Comparison of ENCODE assay signal across 16 mouse cellular contexts in genomic region chr4:152463147-152463546, GRCm38 (mm10). TPM values are rescaled to one million over a fixed set of nuclear protein-coding genes. Genes with fewer than 3 reads are reported as not detected.
DNase-seq lines count a peak whose midpoint lies in the region; ATAC-seq and TF ChIP-seq lines count a peak whose summit lies in the region.
"Had no signal": no experiment of that assay in that cellular context is flagged by ENCODE, and none has a peak within 500 bp of the region (broad histone marks: within the 10 kb centered on the region; RNA-seq: fewer than 3 reads in every experiment).

No protein-coding gene starts in this region.

- H3K36me3 ChIP-seq in heart, postnatal 0 days (replicated peaks; ENCODE audit: control insufficient read depth, insufficient read depth, low read length) = no peaks in the 10 kb centered on the region
- H3K36me3 ChIP-seq: embryonic facial prominence, embryonic 12.5 days; hindbrain, embryonic 12.5 days; limb, embryonic 15.5 days had no signal

- H3K4me3 ChIP-seq in gastrocnemius, adult 2 months = no peak overlapping the region
- no peak overlapping the region for H3K4me3 ChIP-seq in heart, postnatal 0 days (ENCODE audit: low read depth, low read length)
- H3K4me3 ChIP-seq: embryonic facial prominence, embryonic 12.5 days; hindbrain, embryonic 12.5 days; limb, embryonic 15.5 days had no signal

- no peaks in the 10 kb centered on the region for H3K9me3 ChIP-seq in heart, postnatal 0 days (replicated peaks; ENCODE audit: control insufficient read depth, low read length)
- H3K9me3 ChIP-seq: embryonic facial prominence, embryonic 12.5 days; hindbrain, embryonic 12.5 days; limb, embryonic 15.5 days had no signal

- intact Hi-C loops in gastrocnemius, adult 2 months (cut with DNase I) = no loop called here

- H3K27ac ChIP-seq in gastrocnemius, adult 2 months = peak overlapping the region; percentile 49; the same call in 1 of the 2 replicates
- H3K27ac ChIP-seq in heart, postnatal 0 days (ENCODE audit: low read depth) = no peak overlapping the region
- H3K27ac ChIP-seq: embryonic facial prominence, embryonic 12.5 days; hindbrain, embryonic 12.5 days; kidney, postnatal 0 days; limb, embryonic 15.5 days; macrophage had no signal

- no peaks in the 10 kb centered on the region for H3K4me1 ChIP-seq in heart, postnatal 0 days (ENCODE audit: control insufficient read depth, insufficient read depth)
- H3K4me1 ChIP-seq: embryonic facial prominence, embryonic 12.5 days; limb, embryonic 15.5 days had no signal

- peak; percentile 35 for DNase-seq in adrenal gland, postnatal 14 days
- no peak for DNase-seq in adrenal gland, postnatal 4 days (ENCODE audit: low spot score in 2 of 2)
- peak; percentile 40 for DNase-seq in kidney, adult 18-20 months
- no peak for DNase-seq in kidney, postnatal 14 days
- peak; percentile 92 for DNase-seq in gastrocnemius, adult 2 months
- peak; percentile 29 for DNase-seq in heart, postnatal 0 days (ENCODE audit: low spot score)
- no peak for DNase-seq in neural tube, embryonic 10.5 days (ENCODE audit: extremely low spot score, low spot score)
- no peak for DNase-seq in ovary, postnatal 14 days (ENCODE audit: low spot score)
- DNase-seq: cerebellum, adult 9-11 months; lung, adult 18-20 months had no signal

- no peak overlapping the region for H3K4me2 ChIP-seq in heart, postnatal 0 days (ENCODE audit: low read depth, low read length)
- H3K4me2 ChIP-seq: embryonic facial prominence, embryonic 12.5 days; hindbrain, embryonic 12.5 days; limb, embryonic 15.5 days had no signal

- no peak for TF ChIP-seq EP300 in heart, postnatal 0 days (IDR thresholded peaks at IDR 0.05; ENCODE audit: low read depth)

- WGBS in heart, postnatal 0 days = 36% methylated on average over 9 of the region's 9 CpGs

- H3K27me3 ChIP-seq in heart, postnatal 0 days (ENCODE audit: control insufficient read depth, insufficient read depth, low read length) = no peaks in the 10 kb centered on the region
- H3K27me3 ChIP-seq: embryonic facial prominence, embryonic 12.5 days; hindbrain, embryonic 12.5 days; limb, embryonic 15.5 days; Patski had no signal

- no peak overlapping the region for H3K9ac ChIP-seq in heart, postnatal 0 days (replicated peaks; ENCODE audit: low read depth, low read length)
- H3K9ac ChIP-seq: embryonic facial prominence, embryonic 12.5 days; hindbrain, embryonic 12.5 days; limb, embryonic 15.5 days had no signal

- peak; percentile 45; the same call in 1 of the 2 replicates for ATAC-seq in heart, postnatal 0 days (ENCODE audit: insufficient read depth, low read depth)
- ATAC-seq: Patski had no signal

- no peak for TF ChIP-seq CTCF in gastrocnemius, adult 2 months (IDR thresholded peaks at IDR 0.05)
- TF ChIP-seq CTCF in heart, postnatal 0 days (IDR thresholded peaks at IDR 0.05; ENCODE audit: low read depth) = no peak

RNA-seq across cellular contexts. Expression of gene Nphp4, which starts 13.4 kb away (rescaled TPM):
- 3.3 and 3.9 TPM in 2 replicates for total RNA-seq in adrenal gland, postnatal 14 days (2021)
- 1 to 10 TPM; 4.5 to 6.5 TPM for total RNA-seq in adrenal gland, postnatal 4 days (2021)
- under 1 TPM; 0.48 to 0.53 TPM for total RNA-seq in gastrocnemius, adult 2 months (2021)
- total RNA-seq in heart, postnatal 0 days (2014; rRNA removed; ENCODE audit: low replicate concordance) = 1.5 and 5.0 TPM in 2 replicates
- 0.46 and 0.51 TPM in 2 replicates for polyA plus RNA-seq in heart, postnatal 0 days (2015; fragmentation: Nextera tagmentation; extraction: Ambion mirVana)

RNA-seq across cellular contexts. Expression of gene Kcnab2, which starts 14.5 kb away (rescaled TPM):
- 6.2 and 15.7 TPM in 2 replicates for total RNA-seq in adrenal gland, postnatal 14 days (2021)
- total RNA-seq in adrenal gland, postnatal 4 days (2021) = 10 to 100 TPM; 10.1 to 10.4 TPM
- 1 to 10 TPM in 1 of 2 experiments, under 1 TPM in 1; 0.51 to 1.6 TPM for total RNA-seq in gastrocnemius, adult 2 months (2021)
- 1.5 and 2.9 TPM in 2 replicates for total RNA-seq in heart, postnatal 0 days (2014; rRNA removed; ENCODE audit: low replicate concordance)
- polyA plus RNA-seq in heart, postnatal 0 days (2015; fragmentation: Nextera tagmentation; extraction: Ambion mirVana) = 0.69 and 1.1 TPM in 2 replicates

Comparison
In these comparisons a context has a peak if more than half of its experiments do, and no peak if none do; other contexts are left out.
1. DNase-seq: peak in adrenal gland, postnatal 14 days (single experiment), kidney, adult 18-20 months (single experiment), gastrocnemius, adult 2 months (single experiment) and heart, postnatal 0 days (single experiment); none in adrenal gland, postnatal 4 days (0 of 2), kidney, postnatal 14 days (single experiment), neural tube, embryonic 10.5 days (single experiment) and ovary, postnatal 14 days (single experiment).